Mouse (Mus musculus): ENCODE results near the gene Gm10352. TPM values are rescaled to one million over a fixed set of nuclear protein-coding genes. Genes with fewer than 3 reads are reported as not detected.

Gene Gm10352
- polyA plus RNA-seq (2015; fragmentation: Nextera tagmentation; extraction: Ambion mirVana): 0.41 TPM in 1 of 2 replicates, not detected in the other

DNA sequence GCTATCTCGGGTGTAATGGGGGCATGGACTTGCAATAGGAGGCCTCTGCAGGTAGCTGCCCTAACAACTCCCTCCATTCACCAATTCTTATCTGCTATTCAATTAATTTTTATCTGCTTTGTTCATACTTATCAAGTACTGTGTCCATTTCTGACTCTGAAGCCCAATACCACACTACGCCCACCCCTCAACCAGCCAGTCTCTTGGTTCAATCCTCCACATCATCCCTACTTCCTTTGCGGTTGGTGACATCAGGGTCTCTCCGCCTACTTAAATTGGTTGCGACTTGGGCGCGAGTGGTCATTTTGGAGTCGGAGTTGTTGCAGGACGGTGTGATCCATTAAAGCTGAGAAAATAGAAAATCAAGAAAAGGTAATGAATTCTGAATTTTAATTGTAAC is at the start of gene Gm10352:
Gene Gm10352, plus strand, starts transcription at position 301 of the 400 bp plus-strand sequence.

DNA sequence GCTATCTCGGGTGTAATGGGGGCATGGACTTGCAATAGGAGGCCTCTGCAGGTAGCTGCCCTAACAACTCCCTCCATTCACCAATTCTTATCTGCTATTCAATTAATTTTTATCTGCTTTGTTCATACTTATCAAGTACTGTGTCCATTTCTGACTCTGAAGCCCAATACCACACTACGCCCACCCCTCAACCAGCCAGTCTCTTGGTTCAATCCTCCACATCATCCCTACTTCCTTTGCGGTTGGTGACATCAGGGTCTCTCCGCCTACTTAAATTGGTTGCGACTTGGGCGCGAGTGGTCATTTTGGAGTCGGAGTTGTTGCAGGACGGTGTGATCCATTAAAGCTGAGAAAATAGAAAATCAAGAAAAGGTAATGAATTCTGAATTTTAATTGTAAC is 31.5 kb downstream of the Gm10352 start, which contains the start of gene Gm29289:
Gene Gm29289, plus strand, starts transcription at position 301 of the 400 bp plus-strand sequence.

Other genes with a start within 250 kb of the Gm10352 start
- gene Sry, start 237.3 kb upstream of the Gm10352 start, polyA plus RNA-seq (2015; fragmentation: Nextera tagmentation; extraction: Ambion mirVana): not detected in 2 replicates
- not detected in 2 replicates for gene H2al2b, start 180.3 kb upstream of the Gm10352 start, polyA plus RNA-seq (2015; fragmentation: Nextera tagmentation; extraction: Ambion mirVana)
- gene Gm4064, start 104.8 kb upstream of the Gm10352 start, polyA plus RNA-seq (2015; fragmentation: Nextera tagmentation; extraction: Ambion mirVana): not detected in 2 replicates
- not detected in 2 replicates for gene Rbmy, start 70.3 kb upstream of the Gm10352 start, polyA plus RNA-seq (2015; fragmentation: Nextera tagmentation; extraction: Ambion mirVana)
- gene Gm10256, start 70.3 kb upstream of the Gm10352 start, polyA plus RNA-seq (2015; fragmentation: Nextera tagmentation; extraction: Ambion mirVana): not detected in 2 replicates
- gene Gm29289, start 31.6 kb downstream of the Gm10352 start, polyA plus RNA-seq (2015; fragmentation: Nextera tagmentation; extraction: Ambion mirVana): not detected in 2 replicates

Measured in neural tube, postnatal 0 days (tissue).